Mouse (Mus musculus): ENCODE measurements around the gene Zbtb38. TPM values are rescaled to one million over a fixed set of nuclear protein-coding genes. Genes with fewer than 3 reads are reported as not detected.
"Not testable (repeated sequence)": the region's sequence is repeated elsewhere in the genome, so short reads cannot be mapped to it uniquely, and the experiment has no call there.

Zbtb38 gene
- total RNA-seq, 2 experiments from 2014 or later: 5.9 to 6.4 TPM

DNA sequence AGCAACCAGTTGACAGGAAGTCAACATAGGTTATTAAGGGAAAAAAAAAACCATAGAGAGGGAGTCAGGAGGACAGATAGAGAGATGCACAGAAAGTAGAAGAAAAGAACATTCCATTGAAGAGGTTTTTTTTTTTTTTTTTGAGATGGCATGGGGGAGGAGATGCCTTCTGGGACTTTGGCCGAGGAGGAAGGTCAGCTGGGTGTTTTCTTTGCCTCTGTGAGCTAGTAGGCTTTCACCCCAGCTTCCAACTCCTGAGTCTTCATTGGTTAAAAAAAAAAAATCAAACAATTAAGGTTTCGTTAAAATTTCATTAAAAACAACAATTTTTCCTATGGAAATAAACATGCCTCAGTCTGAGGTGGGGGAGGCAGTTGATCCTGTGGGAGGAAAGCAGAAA lies 92.8 kb downstream of the Zbtb38 start:
- ATAC-seq (replicated peaks; ENCODE audit: low FRiP score, poor library complexity, severe bottlenecking): no peak

DNA sequence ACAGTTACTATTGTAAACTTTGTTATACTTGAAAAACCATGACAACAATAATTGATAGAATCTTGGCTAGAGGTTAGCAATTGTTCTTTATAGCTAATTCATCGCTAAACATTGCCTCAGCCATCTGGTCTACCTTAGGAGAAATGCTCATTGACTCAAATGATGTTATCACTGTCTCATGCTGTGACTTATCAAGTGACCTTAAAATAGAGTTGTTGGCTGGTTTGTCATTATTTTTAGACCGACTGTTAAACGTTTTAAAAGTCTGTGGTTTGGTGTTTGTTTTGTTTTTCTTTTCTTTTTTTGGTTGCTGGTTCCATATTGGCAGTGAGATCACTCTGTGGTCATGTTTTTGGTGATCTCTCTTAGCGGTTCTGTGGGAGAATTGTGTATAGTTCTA lies 99.1 kb downstream of the Zbtb38 start:
- no peak for ATAC-seq (replicated peaks; ENCODE audit: low FRiP score, poor library complexity, severe bottlenecking)

DNA sequence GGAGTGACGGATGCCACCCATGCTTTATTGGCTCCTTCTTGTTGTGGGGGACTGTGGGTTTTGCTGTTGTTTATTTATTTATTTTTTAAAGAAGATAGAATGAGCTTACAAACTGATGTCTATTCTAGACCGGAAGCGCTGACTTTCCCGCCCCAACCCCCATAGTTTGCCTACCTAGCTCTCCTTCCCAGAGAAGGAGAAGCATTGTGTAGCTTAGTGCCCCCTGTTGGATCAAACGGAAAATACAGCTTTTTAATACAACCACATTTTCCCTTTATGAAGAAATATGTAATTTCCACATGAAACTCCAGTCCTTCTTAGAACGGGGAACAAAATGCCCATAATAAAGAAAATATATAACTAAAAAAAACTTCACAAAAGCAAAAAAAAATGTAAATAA lies 99.9 kb downstream of the Zbtb38 start:
- no peak for ATAC-seq (replicated peaks; ENCODE audit: low FRiP score, poor library complexity, severe bottlenecking)

DNA sequence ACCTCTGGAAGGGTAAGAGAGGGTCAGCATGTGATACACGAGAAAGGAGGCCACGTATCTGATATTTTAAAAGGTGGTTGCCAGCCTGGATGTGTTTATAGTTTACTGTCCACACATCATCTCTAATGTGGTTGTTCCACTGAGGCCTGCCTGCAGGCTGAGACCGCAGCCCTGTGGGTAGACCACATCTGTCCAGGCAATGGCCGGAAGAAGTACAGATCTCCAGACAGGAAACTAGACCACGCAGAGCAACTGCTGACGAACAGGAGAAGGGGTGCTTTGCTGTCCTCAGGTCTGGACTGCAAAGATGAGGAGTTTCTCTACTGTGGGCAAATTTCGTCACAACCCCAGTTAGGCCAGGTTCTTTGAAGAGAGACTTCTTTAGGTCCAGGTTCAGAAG lies 101.8 kb downstream of the Zbtb38 start:
- ATAC-seq (replicated peaks; ENCODE audit: low FRiP score, poor library complexity, severe bottlenecking): no peak

DNA sequence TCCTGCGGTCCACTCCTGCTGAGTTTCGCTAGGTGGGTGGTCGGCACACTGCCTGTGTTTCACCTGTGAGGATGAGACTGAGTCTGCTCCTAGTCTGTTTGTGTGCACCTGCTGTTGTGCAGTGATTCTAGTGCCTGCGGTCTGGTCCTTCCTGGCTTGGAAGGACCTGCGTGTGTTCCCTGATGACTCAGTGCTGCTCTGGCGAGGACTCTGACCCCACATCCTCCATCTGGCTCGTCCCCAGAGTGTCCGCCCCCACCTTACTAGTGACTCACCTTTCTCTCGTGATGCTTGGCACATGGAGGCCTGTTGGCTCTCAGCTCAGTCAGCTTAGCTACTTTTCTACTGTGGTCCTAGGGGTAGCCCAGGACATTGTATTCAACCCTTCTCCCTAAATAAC lies 102.7 kb downstream of the Zbtb38 start:
- ATAC-seq (replicated peaks; ENCODE audit: low FRiP score, poor library complexity, severe bottlenecking): no peak

DNA sequence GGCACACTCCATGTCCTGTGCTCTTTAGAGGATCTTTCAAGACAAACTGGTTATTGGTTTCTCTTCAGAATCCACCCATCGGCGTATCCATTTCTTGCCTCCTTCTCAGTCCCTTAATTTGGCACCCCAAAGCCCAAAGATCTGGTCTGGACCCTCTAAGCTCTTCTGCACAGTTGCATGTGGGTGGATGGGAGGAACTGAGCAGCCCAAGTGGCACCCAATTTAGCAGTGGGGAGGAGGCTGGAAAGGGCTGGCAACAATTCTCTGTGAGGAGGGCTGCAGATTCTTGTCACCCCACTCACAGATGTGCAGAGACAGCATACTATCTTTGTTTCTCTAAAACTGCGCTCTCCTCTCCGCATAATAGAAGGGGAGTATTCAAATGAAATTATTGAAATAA lies 103.3 kb downstream of the Zbtb38 start:
- ATAC-seq (replicated peaks; ENCODE audit: low FRiP score, poor library complexity, severe bottlenecking): no peak

DNA sequence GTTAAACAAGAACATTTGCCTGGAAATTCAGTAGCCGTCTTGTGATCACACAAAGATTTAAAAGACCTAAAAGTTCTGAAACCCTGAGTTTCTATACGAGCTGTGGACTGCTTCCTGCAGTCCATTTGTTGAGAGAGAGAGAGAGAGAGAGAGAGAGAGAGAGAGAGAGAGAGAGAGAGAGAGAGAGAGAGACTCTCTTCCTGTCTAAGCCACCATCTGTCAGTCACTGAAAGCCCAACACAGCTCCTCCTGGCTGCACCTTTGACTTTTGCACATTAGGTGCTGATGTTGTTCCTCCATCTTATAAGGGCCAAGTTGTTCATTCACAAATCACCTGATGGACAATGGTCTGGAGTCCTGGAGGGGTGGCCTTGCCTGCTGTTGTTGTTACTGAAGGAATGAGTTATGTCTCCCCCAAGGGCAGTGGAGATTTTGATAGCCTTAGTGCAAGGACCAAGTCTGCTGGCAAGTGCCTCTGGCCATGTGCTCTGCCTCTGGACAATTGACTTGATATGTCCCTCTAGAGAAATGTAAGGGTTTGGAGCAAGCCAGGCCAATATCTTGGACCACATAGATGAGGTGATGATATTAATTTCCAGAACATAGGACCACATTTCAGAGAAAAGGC lies 105.8 kb downstream of the Zbtb38 start:
- no peak for ATAC-seq (replicated peaks; ENCODE audit: low FRiP score, poor library complexity, severe bottlenecking)

DNA sequence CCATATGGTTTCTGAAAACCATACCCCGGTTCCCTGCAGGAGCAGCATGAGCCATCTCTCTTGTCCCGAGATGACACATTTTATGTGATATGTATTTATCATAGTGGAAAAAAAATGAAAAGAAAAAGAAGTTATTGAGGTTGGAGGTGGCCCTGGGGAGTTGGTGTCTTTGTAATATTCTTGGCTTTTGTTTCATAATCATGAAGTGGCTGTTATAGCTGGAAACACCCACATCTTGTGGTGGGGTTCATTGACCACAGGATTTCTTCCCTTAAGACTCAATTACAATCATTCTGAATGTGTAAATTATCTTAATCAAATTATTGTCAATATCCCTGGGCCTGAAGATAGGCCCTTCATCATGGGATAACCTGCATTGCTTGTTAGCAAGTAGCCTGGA lies 107.8 kb downstream of the Zbtb38 start:
- ATAC-seq (replicated peaks; ENCODE audit: low FRiP score, poor library complexity, severe bottlenecking): no peak

DNA sequence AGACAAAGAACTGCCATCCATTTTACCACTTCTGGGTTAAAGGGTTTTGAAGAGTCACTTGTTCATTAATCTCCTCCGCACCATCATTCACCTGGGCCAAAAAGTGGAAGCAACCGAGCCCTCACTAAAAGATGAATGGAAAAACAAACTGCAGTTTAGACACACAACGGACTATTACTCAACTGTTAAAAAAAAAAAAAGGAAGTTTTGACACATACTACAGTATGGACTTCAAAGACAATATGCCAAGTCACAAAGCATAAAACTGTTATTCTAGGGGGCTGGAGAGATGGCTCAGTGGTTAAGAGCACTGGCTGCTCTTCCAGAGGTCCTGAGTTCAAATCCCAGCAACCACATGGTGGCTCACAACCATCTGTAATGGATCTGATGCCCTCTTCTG lies 108.6 kb downstream of the Zbtb38 start:
- ATAC-seq (replicated peaks; ENCODE audit: low FRiP score, poor library complexity, severe bottlenecking): not testable (repeated sequence)

DNA sequence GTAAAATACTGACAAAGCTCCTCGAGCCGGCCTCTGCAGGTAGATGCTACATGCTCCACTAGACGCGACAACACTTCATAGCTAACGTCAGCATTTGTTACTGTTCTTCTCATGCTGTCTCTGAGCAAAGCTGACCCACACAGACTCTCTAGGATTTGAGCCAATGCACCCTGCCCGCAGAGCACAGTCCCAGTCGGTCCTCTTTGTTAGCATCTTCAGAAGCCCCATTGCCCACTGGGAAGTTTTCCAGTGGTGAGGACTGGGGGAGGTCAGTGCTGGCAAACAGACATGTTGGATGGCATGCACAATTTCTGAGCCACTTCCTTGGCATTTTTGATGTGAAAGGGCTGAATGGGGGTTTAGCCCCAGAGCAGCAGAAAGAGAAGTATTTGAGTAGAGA lies 113.2 kb downstream of the Zbtb38 start:
- no peak for ATAC-seq (replicated peaks; ENCODE audit: low FRiP score, poor library complexity, severe bottlenecking)

DNA sequence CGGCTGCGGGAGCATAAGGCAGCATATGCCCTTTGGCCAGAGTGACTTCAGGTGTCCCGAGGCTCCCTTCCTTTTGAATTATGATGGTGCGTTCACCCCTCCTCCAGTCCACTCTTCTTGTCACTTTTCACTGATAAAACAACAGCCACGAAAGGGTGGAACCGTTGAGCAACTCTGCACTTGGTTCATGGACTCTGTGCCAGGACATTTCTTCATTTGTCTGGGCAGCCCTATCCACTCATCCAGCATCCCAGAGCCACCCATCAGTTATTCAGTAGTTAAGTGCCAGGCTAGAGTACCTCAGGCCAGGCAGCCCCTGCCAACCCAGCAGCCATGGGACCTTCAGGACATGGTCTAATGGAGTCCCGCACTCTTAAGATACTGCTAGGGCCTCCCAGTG lies 114.1 kb downstream of the Zbtb38 start:
- no peak for ATAC-seq (replicated peaks; ENCODE audit: low FRiP score, poor library complexity, severe bottlenecking)

DNA sequence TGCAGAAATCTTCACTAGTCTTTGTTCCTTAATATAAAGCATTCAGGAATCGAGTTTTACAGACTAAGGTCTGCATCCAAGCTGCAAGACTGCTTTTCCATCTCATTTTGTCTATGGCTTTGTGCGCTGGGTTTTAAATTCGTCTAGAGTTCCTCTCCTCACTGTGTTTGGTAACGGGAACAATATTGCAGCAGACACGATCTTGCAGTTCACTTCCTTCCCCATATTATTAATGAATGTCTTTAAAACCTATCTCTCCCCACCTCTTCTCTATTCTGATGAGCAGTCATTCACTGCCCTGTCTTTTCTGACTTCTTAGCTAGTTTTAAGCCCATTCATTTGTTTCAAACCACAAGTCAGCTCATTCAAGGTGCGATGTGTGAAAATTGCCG lies 115.5 kb downstream of the Zbtb38 start:
- no peak for ATAC-seq (replicated peaks; ENCODE audit: low FRiP score, poor library complexity, severe bottlenecking)

DNA sequence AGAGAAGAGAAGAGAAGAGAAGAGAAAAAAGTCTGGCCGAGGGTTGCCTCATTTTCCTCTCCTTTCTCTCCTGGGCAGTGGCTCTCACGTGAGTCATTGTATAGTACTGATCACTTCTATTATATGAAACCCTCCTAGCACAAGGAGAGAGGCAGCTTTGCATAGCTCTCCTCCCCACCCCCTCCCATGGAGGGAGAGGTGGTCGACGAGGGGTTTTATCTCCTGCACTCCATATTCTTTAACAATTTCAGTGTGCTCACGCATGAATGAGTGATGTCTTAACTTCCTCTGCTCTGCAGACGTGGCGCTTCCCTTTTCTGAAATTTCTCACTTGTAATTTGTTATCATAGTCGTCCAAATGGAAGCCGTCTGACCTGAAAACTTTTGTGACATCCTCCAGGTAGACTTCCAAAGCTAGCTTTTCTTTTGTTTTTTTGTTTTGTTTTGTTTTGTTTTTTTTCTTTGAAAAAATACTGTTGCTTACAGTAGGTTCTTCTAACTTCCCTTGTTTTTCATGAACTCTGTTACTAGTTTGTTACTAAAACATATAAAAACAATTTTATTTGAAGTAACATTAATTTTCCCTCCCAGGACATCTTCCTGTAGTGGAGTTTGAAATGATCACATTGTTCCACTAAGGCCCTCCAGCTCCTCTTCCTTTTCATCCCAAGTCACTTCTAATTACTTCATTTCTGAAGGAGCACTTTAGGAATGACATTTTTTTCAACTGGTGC lies 116.0 kb downstream of the Zbtb38 start:
- no peak for ATAC-seq (replicated peaks; ENCODE audit: low FRiP score, poor library complexity, severe bottlenecking)

DNA sequence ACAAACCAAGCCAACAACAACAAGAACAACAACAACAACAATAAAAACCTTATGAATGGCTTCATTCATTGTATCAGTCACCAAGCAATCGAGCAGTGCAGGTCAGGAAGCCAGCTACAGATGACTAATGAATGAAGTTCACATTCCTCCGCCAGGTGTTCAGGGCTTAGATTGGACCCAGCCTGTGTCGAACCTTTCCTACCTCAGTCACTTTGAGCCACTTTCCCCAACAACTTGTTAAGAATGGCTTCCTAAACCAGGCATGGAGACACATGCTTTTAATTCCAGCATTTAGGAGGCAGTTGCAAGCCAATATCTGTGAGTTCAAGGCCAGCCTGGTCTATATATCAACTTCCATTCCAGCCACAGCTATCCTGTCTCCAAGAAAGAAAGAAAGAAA lies 116.7 kb downstream of the Zbtb38 start:
- no peak for ATAC-seq (replicated peaks; ENCODE audit: low FRiP score, poor library complexity, severe bottlenecking)

DNA sequence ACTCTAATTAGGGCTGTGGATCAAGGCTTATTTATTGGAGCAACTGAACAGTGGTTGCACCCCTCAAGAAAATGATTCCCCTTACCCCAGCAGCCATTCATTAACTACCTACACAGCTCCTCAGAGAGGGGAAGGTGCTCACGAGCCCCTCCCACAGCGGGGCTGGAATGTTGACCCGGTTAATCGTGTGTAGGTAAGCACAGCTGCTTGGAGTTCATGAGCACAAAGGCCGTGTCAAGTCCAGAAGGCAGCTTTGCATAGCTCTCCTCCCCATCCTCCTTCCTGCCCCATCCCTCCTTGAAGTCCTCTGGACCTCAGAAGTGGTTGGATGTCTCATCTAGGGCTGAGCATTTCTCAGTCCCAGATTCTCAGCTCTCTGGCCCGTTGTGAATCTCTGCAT lies 117.5 kb downstream of the Zbtb38 start:
- no peak for ATAC-seq (replicated peaks; ENCODE audit: low FRiP score, poor library complexity, severe bottlenecking)

DNA sequence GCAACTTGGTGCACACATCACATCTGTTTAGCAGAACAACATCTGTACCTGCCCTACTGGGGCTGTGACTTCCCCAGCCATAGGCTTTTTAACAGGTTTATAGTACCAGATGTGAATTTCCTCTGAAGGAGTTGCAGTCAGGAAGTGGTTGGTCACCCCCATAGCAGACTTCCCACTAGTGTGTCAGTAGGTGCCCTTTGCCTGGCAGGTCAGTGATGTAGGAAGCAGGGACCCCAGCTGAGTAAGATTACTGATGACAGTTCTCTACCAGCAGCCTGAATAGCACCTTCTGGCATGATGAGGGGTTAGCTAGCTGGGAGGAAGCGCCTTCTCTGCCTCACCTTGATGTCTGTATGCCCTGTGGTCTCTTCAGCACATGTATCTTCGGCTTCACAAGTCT lies 118.9 kb downstream of the Zbtb38 start:
- ATAC-seq (replicated peaks; ENCODE audit: low FRiP score, poor library complexity, severe bottlenecking): no peak

Other genes with a start within 250 kb of the Zbtb38 start
- gene Gm28729, start 227.6 kb downstream of the Zbtb38 start, total RNA-seq (2015; ENCODE audit: low replicate concordance): not detected in 2 replicates
- gene Gm28729, start 227.6 kb downstream of the Zbtb38 start, total RNA-seq (2017; ENCODE audit: low replicate concordance): not detected in 2 replicates
- gene Rasa2, start 121.2 kb downstream of the Zbtb38 start, total RNA-seq (2015; ENCODE audit: low replicate concordance): 4.0 and 7.5 TPM in 2 replicates
- gene Rasa2, start 121.2 kb downstream of the Zbtb38 start, total RNA-seq (2017; ENCODE audit: low replicate concordance): 6.3 and 8.9 TPM in 2 replicates
- gene Pxylp1, start 139.8 kb upstream of the Zbtb38 start, total RNA-seq (2015; ENCODE audit: low replicate concordance): 14.8 and 20.1 TPM in 2 replicates
- 5.4 and 8.7 TPM in 2 replicates for gene Pxylp1, start 139.8 kb upstream of the Zbtb38 start, total RNA-seq (2017; ENCODE audit: low replicate concordance)

All from erythroid progenitor cell, adult 5-6 weeks (primary cell).